Mouse (Mus musculus): ENCODE data around the gene Aanat. TPM values are rescaled to one million over a fixed set of nuclear protein-coding genes. Genes with fewer than 3 reads are reported as not detected.

Gene Aanat
- polyA plus RNA-seq, 1 experiment from 2014 or later, result not detected

GRCm38 (mm10) chr11:116642681-116643578 lies 56.7 kb downstream of the Aanat start:
- POLR2A ChIA-PET, result interaction anchor here (0.9 to 2.5 kb wide), 5 partner anchors 24 to 166 kb away, joined by 3 to 11 read pairs (median 3); no protein-coding TSS in a partner anchor
- in situ Hi-C loops (cut with MboI; ENCODE audit: low pct_unique_long_range_greater_than_20kb), result loop anchor here (5.0 kb wide), 1 partner anchor 404 kb away; no protein-coding TSS in a partner anchor
- ATAC-seq, result no peak

GRCm38 (mm10) chr11:116643579-116644224 lies 57.5 kb downstream of the Aanat start:
- POLR2A ChIA-PET, result interaction anchor here (0.6 to 2.5 kb wide), 6 partner anchors 23 to 165 kb away, joined by 3 to 11 read pairs (median 3); no protein-coding TSS in a partner anchor
- TF ChIP-seq CTCF (IDR thresholded peaks at IDR 0.05), result no peak
- CTCF ChIA-PET, result interaction anchor here (1.0 to 7.4 kb wide), 16 partner anchors 10 to 200 kb away, joined by 3 to 53 read pairs (median 5); partner anchors contain the start of genes Cygb, Jmjd6, Mettl23 and Prcd
- in situ Hi-C loops (cut with MboI; ENCODE audit: low pct_unique_long_range_greater_than_20kb), result loop anchor here (5.0 kb wide), 1 partner anchor 404 kb away; no protein-coding TSS in a partner anchor
- DNase-seq (ENCODE audit: low read depth, low spot score) (no peak), ATAC-seq (no peak)
- H3K27me3 ChIP-seq, result no peaks in the 10 kb centered on the region

More at GRCm38 (mm10) chr11:116642681-116643578, 56.7 kb downstream of the Aanat start:
- DNase-seq (ENCODE audit: low read depth, low spot score), result no peak
- no peak for TF ChIP-seq CTCF (IDR thresholded peaks at IDR 0.05)
- H3K27me3 ChIP-seq, result no peaks in the 10 kb centered on the region
- CTCF ChIA-PET, result interaction anchor here (0.7 to 7.4 kb wide), 17 partner anchors 11 to 200 kb away, joined by 3 to 53 read pairs (median 4); partner anchors contain the start of genes Cygb, Jmjd6, Mettl23 and Prcd

GRCm38 (mm10) chr11:116644225-116645112 lies 58.2 kb downstream of the Aanat start:
- in situ Hi-C loops (cut with MboI; ENCODE audit: low pct_unique_long_range_greater_than_20kb), result loop anchor here (5.0 kb wide), 1 partner anchor 403 kb away; no protein-coding TSS in a partner anchor
- ChIA-PET POLR2A (interaction anchor here (0.5 to 2.5 kb wide), 5 partner anchors 24 to 396 kb away, joined by 3 to 11 read pairs (median 3); no protein-coding TSS in a partner anchor), CTCF (interaction anchor here (0.7 to 7.4 kb wide), 12 partner anchors 9 to 199 kb away, joined by 3 to 53 read pairs (median 4); partner anchors contain the start of genes Cygb, Jmjd6, Mettl23 and Prcd)
- no peak for TF ChIP-seq CTCF (IDR thresholded peaks at IDR 0.05)
- DNase-seq (ENCODE audit: low read depth, low spot score) (no peak), ATAC-seq (no peak)
- H3K27me3 ChIP-seq, result no peaks in the 10 kb centered on the region

GRCm38 (mm10) chr11:116645446-116646110 lies 59.3 kb downstream of the Aanat start:
- ATAC-seq, result no peak
- no peak for DNase-seq (ENCODE audit: low read depth, low spot score)
- no peaks in the 10 kb centered on the region for H3K27me3 ChIP-seq
- in situ Hi-C loops (cut with MboI; ENCODE audit: low pct_unique_long_range_greater_than_20kb), result no loop called here
- POLR2A ChIA-PET, result interaction anchor here (0.9 to 1.5 kb wide), 2 partner anchors 26 to 28 kb away, joined by 3 read pairs; no protein-coding TSS in a partner anchor
- TF ChIP-seq CTCF (IDR thresholded peaks at IDR 0.05), result no peak
- CTCF ChIA-PET, result interaction anchor here (0.7 to 7.4 kb wide), 6 partner anchors 8 to 163 kb away, joined by 3 to 53 read pairs (median 3); partner anchors contain the start of gene Prcd

- no peaks in the 10 kb centered on the region for H3K27me3 ChIP-seq
- POLR2A ChIA-PET, result interaction anchor here (1.5 kb wide), 1 partner anchor 25 kb away, joined by 3 read pairs; no protein-coding TSS in a partner anchor
- in situ Hi-C loops (cut with MboI; ENCODE audit: low pct_unique_long_range_greater_than_20kb), result no loop called here
- no peak for ATAC-seq
- no peak for TF ChIP-seq CTCF (IDR thresholded peaks at IDR 0.05)
- no peak for DNase-seq (ENCODE audit: low read depth, low spot score)
- CTCF ChIA-PET, result interaction anchor here (0.7 to 7.4 kb wide), 5 partner anchors 12 to 163 kb away, joined by 3 to 53 read pairs (median 5); no protein-coding TSS in a partner anchor
These were observed 59.9 kb downstream of the Aanat start for GRCm38 (mm10) chr11:116646136-116646535.

GRCm38 (mm10) chr11:116646771-116647170 lies 60.5 kb downstream of the Aanat start:
- CTCF ChIA-PET, result interaction anchor here (0.7 to 7.4 kb wide), 3 partner anchors 18 to 55 kb away, joined by 3 to 53 read pairs (median 5); no protein-coding TSS in a partner anchor
- no peak for ATAC-seq
- TF ChIP-seq CTCF (IDR thresholded peaks at IDR 0.05), result no peak
- H3K27me3 ChIP-seq, result no peaks in the 10 kb centered on the region
- POLR2A ChIA-PET, result interaction anchor here (1.5 kb wide), 1 partner anchor 25 kb away, joined by 3 read pairs; no protein-coding TSS in a partner anchor
- no peak for DNase-seq (ENCODE audit: low read depth, low spot score)
- in situ Hi-C loops (cut with MboI; ENCODE audit: low pct_unique_long_range_greater_than_20kb), result no loop called here

Other genes with a start within 250 kb of the Aanat start
- gene Rnf157, start 173.4 kb upstream of the Aanat start, polyA plus RNA-seq (2021), result 40.5 TPM
- 84.7 TPM for gene Ubald2, start 152.3 kb upstream of the Aanat start, polyA plus RNA-seq (2021)
- gene Qrich2, start 120.2 kb upstream of the Aanat start, polyA plus RNA-seq (2021), result 0.35 TPM
- gene Prpsap1, start 92.2 kb upstream of the Aanat start, polyA plus RNA-seq (2021), result 104 TPM
- gene Sphk1, start 55.5 kb upstream of the Aanat start, polyA plus RNA-seq (2021), result 4.6 TPM
- gene Ube2o, start 5.0 kb upstream of the Aanat start, polyA plus RNA-seq (2021), result 32.5 TPM
- 15.6 TPM for gene Rhbdf2, start 40.6 kb downstream of the Aanat start, polyA plus RNA-seq (2021)
- 0.56 TPM for gene Prcd, start 67.1 kb downstream of the Aanat start, polyA plus RNA-seq (2021)
- gene Cygb, start 67.9 kb downstream of the Aanat start, polyA plus RNA-seq (2021), result 0.24 TPM
- gene St6galnac1, start 189.1 kb downstream of the Aanat start, polyA plus RNA-seq (2021), result not detected
- gene Mxra7, start 241.6 kb downstream of the Aanat start, polyA plus RNA-seq (2021), result 116 TPM